Mouse (Mus musculus) stomach, postnatal 0 days (tissue): ENCODE results near the gene Cnfn. TPM values are rescaled to one million over a fixed set of nuclear protein-coding genes. Genes with fewer than 3 reads are reported as not detected.
"Not testable (repeated sequence)": the region's sequence is repeated elsewhere in the genome, so short reads cannot be mapped to it uniquely, and the experiment has no call there.

Experiments
- ATAC-seq: fragments of 200-750 bp; cut with Nextera tagmentation; 2 replicates; pipeline ENCODE4 v1.8.0; 2017; ENCODE audit not compliant: low FRiP score, low TSS enrichment
- DNase-seq: peaks from one replicate; pipeline ENCODE4 v3.0.0-alpha.2; 2016; ENCODE audit warnings: low spot score
- H3K27ac ChIP-seq: fragments of 300-500 bp; sonication (generic); replicated peaks from 2 replicates; pipeline ENCODE4 v1.5.1; 2014; ENCODE audit warnings: mild to moderate bottlenecking, control low read depth
- H3K27me3 ChIP-seq: fragments of 300-500 bp; sonication (generic); 2 replicates; pipeline ENCODE4 v1.6.1; 2014; ENCODE audit warnings: low read length; ENCODE audit not compliant: control insufficient read depth, insufficient read depth
- H3K36me3 ChIP-seq: fragments of 300-500 bp; sonication (generic); 2 replicates; pipeline ENCODE4 v1.6.1; 2014; ENCODE audit warnings: low read length, mixed read lengths; ENCODE audit not compliant: control insufficient read depth, insufficient read depth
- H3K4me1 ChIP-seq: fragments of 300-500 bp; sonication (generic); replicated peaks from 2 replicates; pipeline ENCODE4 v1.6.1; 2014; ENCODE audit warnings: antibody characterized with exemption; ENCODE audit not compliant: control insufficient read depth, insufficient read depth
- H3K4me2 ChIP-seq: fragments of 300-500 bp; sonication (generic); replicated peaks from 2 replicates; pipeline ENCODE4 v1.6.1; 2014; ENCODE audit warnings: low read depth, mild to moderate bottlenecking, control low read depth, moderate library complexity
- H3K4me3 ChIP-seq: fragments of 300-500 bp; sonication (generic); 2 replicates; pipeline ENCODE4 v1.5.1; 2014; ENCODE audit warnings: low read depth, low read length, control low read depth
- H3K9ac ChIP-seq: fragments of 300-500 bp; sonication (generic); 2 replicates; pipeline ENCODE4 v1.6.1; 2014; ENCODE audit warnings: mild to moderate bottlenecking, low read length, control low read depth, mixed read lengths
- H3K9me3 ChIP-seq: fragments of 300-500 bp; sonication (generic); 2 replicates; pipeline ENCODE4 v1.6.1; 2016; ENCODE audit warnings: low read length; ENCODE audit not compliant: control insufficient read depth
- CTCF ChIP-seq: IDR thresholded peaks from 2 replicates; pipeline ENCODE4 v1.5.1; 2016; ENCODE audit warnings: antibody characterized with exemption, low read depth, mild to moderate bottlenecking, moderate library complexity
- EP300 ChIP-seq: optimal IDR thresholded peaks from 2 replicates; pipeline ENCODE3; 2016; ENCODE audit warnings: antibody characterized with exemption
- WGBS: fragments of 180-500 bp; shearing (Covaris S2); extraction: QIAGEN DNeasy Blood & Tissue Kit; methylation state at CpG from one replicate; pipeline ENCODE4 v1.1.7; 2014; 5-methylcytosine and 5-hydroxymethylcytosine counted together
- polyA plus RNA-seq: library from polyadenylated mRNA; unstranded; fragments of >200 nt; fragmentation: Nextera tagmentation; extraction: Ambion mirVana; gene quantifications from 2 replicates; pipeline ENCODE4 v1.2.1, GENCODE M21; 2015

The Cnfn gene
- polyA plus RNA-seq, 1 experiment from 2014 or later = 4,615 TPM

DNA sequence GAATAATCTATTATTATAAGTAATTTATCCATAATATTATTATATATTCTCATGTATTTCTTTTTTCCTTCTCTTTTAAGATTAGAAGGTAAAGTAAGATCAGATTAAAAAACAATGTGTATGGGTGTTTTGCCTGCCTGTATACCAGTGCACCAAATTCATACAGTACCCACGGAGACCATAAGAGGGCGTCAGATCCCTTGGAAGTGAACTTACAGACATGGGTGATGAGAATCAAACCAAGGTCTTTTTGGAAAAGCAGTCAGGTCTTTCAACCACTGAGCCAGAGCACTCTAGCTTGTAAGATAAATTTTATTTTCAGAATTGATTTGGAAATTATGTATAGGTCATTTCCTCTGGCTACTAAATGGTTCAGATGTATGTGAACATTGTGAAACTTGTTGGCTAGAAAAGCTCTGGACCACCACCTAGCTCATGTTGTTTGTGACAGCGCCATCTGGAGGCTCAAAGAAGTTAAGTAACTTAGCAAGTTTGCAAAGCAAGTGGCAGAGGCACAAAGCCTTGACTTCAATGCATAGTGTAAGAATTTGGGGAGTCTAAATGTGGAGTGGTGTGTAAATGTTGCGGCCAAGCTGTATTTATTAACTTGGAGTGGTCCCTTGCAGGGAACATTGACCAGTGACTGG, 39.7 kb upstream of the Cnfn start:
- no peak overlapping the region for H3K4me2 ChIP-seq
- no peaks in the 10 kb centered on the region for H3K4me1 ChIP-seq
- H3K9ac ChIP-seq = no peak overlapping the region
- H3K27ac ChIP-seq = no peak overlapping the region
- H3K36me3 ChIP-seq = no peaks in the 10 kb centered on the region
- TF ChIP-seq CTCF (peak; percentile 69), EP300 (no peak)
- H3K4me3 ChIP-seq = no peak overlapping the region
- no peaks in the 10 kb centered on the region for H3K9me3 ChIP-seq
- H3K27me3 ChIP-seq = no peaks in the 10 kb centered on the region
- DNase-seq = no peak
- ATAC-seq = no peak
- WGBS = 50% methylated on average over 4 of the region's 4 CpGs

- no peak overlapping the region for H3K27ac ChIP-seq
- H3K9me3 ChIP-seq = no peaks in the 10 kb centered on the region
- ATAC-seq = no peak
Measured at GRCm38 (mm10) chr7:25406468-25406867, 36.9 kb upstream of the Cnfn start.

DNA sequence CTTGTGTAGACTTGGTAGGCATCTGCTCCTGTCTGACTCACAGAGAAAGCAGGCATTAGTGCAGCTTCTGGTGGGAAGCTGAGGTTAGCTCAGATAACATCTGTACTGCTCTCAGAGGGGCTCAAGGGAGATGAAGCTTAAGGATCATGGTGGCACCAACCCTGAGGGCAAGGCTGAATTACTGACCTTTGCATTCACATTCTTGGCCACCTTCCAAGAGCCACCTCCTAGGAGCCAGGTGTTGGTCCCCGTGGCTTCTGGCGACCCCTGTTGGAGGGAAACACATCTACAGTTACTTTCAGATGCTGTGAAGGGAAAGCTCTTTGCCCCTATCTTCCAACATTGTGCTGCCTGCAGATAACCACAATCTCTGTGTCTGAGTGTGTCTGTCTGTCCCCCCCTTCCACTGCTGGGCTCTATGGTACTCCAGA, 33.2 kb upstream of the Cnfn start:
- H3K36me3 ChIP-seq = no peaks in the 10 kb centered on the region
- TF ChIP-seq EP300 = no peak
- TF ChIP-seq CTCF = peak; percentile 83
- H3K27ac ChIP-seq = no peak overlapping the region; the same call in 1 of the 2 replicates
- no peaks in the 10 kb centered on the region for H3K4me1 ChIP-seq
- peak; percentile 89 for ATAC-seq
- WGBS = 6% methylated on average over 2 of the region's 2 CpGs
- no peak overlapping the region for H3K4me2 ChIP-seq
- H3K9ac ChIP-seq = no peak overlapping the region
- H3K27me3 ChIP-seq = no peaks in the 10 kb centered on the region
- H3K4me3 ChIP-seq = no peak overlapping the region
- peak; percentile 84 for DNase-seq
- no peaks in the 10 kb centered on the region for H3K9me3 ChIP-seq

More at GRCm38 (mm10) chr7:25406468-25406867, 36.9 kb upstream of the Cnfn start:
- TF ChIP-seq EP300 (no peak), CTCF (no peak)
- Histone ChIP-seq H3K36me3 (no peaks in the 10 kb centered on the region), H3K4me1 (no peaks in the 10 kb centered on the region), H3K4me2 (no peak overlapping the region), H3K27me3 (no peaks in the 10 kb centered on the region), H3K4me3 (no peak overlapping the region), H3K9ac (no peak overlapping the region)
- WGBS = 57% methylated on average over 7 of the region's 7 CpGs
- no peak for DNase-seq

DNA sequence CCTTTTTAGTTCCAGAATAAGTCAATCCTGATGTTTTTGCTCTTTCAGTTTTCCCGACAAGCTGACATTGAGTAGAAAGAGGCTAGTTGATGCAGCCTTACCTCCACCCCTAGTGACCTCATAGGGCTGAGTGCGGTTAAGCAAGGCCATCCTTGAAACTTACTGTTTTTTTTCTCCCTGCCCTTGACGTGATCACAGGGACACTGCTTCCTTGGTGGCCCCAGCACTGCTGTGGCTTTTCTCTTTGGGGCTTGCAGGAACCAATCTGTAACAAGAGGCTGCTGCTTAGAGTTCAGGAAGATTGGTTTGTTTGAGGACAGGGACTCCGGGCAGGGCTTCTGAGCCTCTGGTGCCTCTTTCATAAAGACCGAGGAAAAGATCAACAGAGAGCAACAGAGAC, 32.5 kb upstream of the Cnfn start:
- H3K27me3 ChIP-seq = no peaks in the 10 kb centered on the region
- 0 out of 2 replicates have a peak overlapping the region, but pooled peaks have one; percentile 13 for H3K9ac ChIP-seq
- H3K27ac ChIP-seq = peak overlapping the region; percentile 71
- H3K9me3 ChIP-seq = no peaks in the 10 kb centered on the region
- DNase-seq = no peak
- H3K36me3 ChIP-seq = no peaks in the 10 kb centered on the region
- H3K4me3 ChIP-seq = no peak overlapping the region
- H3K4me2 ChIP-seq = no peak overlapping the region
- no peak for ATAC-seq
- no peaks in the 10 kb centered on the region for H3K4me1 ChIP-seq
- TF ChIP-seq CTCF = no peak
- no peak for TF ChIP-seq EP300
- WGBS = 44% methylated on average over 5 of the region's 5 CpGs

GRCm38 (mm10) chr7:25401551-25401950, 32.0 kb upstream of the Cnfn start:
- Histone ChIP-seq H3K9me3 (no peaks in the 10 kb centered on the region), H3K27ac (no peak overlapping the region), H3K4me1 (no peaks in the 10 kb centered on the region), H3K36me3 (no peaks in the 10 kb centered on the region), H3K9ac (no peak overlapping the region), H3K4me3 (no peak overlapping the region), H3K27me3 (no peaks in the 10 kb centered on the region), H3K4me2 (no peak overlapping the region)
- WGBS = 57% methylated on average over 2 of the region's 2 CpGs
- TF ChIP-seq EP300 (no peak), CTCF (no peak)
- no peak for ATAC-seq
- DNase-seq = no peak

- not testable (repeated sequence) for H3K9me3 ChIP-seq, H3K36me3 ChIP-seq, H3K4me1 ChIP-seq, ATAC-seq, H3K4me3 ChIP-seq, H3K27me3 ChIP-seq, DNase-seq, H3K4me2 ChIP-seq, H3K9ac ChIP-seq, H3K27ac ChIP-seq
Measured at GRCm38 (mm10) chr7:25399028-25399427, 29.5 kb upstream of the Cnfn start.
